Mouse (Mus musculus) intestine, embryonic 16.5 days (tissue): ENCODE data around the gene Tcf3. TPM values are rescaled to one million over a fixed set of nuclear protein-coding genes. Genes with fewer than 3 reads are reported as not detected.
A peak's percentile ranks its signal among the peaks of the same experiment; 100 is the strongest.

ENCODE experiments used
- ATAC-seq: fragments of 200-750 bp; cut with Nextera tagmentation; 2 replicates; pipeline ENCODE4 v1.8.0; 2017; ENCODE audit warnings: moderate TSS enrichment, moderate library complexity
- H3K27ac ChIP-seq: fragments of 300-500 bp; sonication (generic); 2 replicates; pipeline ENCODE4 v1.5.1; 2014; ENCODE audit warnings: mild to moderate bottlenecking, low read length
- H3K27me3 ChIP-seq: fragments of 300-500 bp; sonication (generic); replicated peaks from 2 replicates; pipeline ENCODE4 v1.6.1; 2014; ENCODE audit warnings: low read length, control low read depth, mixed read lengths; ENCODE audit not compliant: control insufficient read depth, insufficient read depth
- H3K36me3 ChIP-seq: fragments of 300-500 bp; sonication (generic); 2 replicates; pipeline ENCODE4 v1.6.1; 2014; ENCODE audit warnings: low read length, control low read depth; ENCODE audit not compliant: control insufficient read depth, insufficient read depth
- H3K4me1 ChIP-seq: fragments of 300-500 bp; sonication (generic); 2 replicates; pipeline ENCODE4 v1.6.1; 2014; ENCODE audit warnings: low read length, control low read depth, mixed read lengths; ENCODE audit not compliant: control insufficient read depth, insufficient read depth
- H3K4me2 ChIP-seq: fragments of 300-500 bp; sonication (generic); 2 replicates; pipeline ENCODE4 v1.6.1; 2014; ENCODE audit warnings: low read depth, low read length, control low read depth
- H3K4me3 ChIP-seq: fragments of 300-500 bp; sonication (generic); 2 replicates; pipeline ENCODE4 v1.5.1; 2014; ENCODE audit warnings: mild to moderate bottlenecking, low read length
- H3K9ac ChIP-seq: fragments of 300-500 bp; sonication (generic); 2 replicates; pipeline ENCODE4 v1.6.1; 2014; ENCODE audit warnings: low read depth, low read length
- H3K9me3 ChIP-seq: fragments of 300-500 bp; sonication (generic); 2 replicates; pipeline ENCODE4 v1.6.1; 2016; ENCODE audit warnings: low read length, control low read depth; ENCODE audit not compliant: control insufficient read depth
- WGBS: fragments of 180-500 bp; shearing (Covaris S2); extraction: QIAGEN DNeasy Blood & Tissue Kit; methylation state at CpG from one replicate; pipeline ENCODE4 v1.1.7; 2014; 5-methylcytosine and 5-hydroxymethylcytosine counted together
- polyA plus RNA-seq: library from polyadenylated mRNA; unstranded; fragments of >200 nt; fragmentation: Nextera tagmentation; extraction: Ambion mirVana; gene quantifications from 2 replicates; pipeline ENCODE4 v1.2.1, GENCODE M21; 2015

The Tcf3 gene
- polyA plus RNA-seq, 1 experiment from 2014 or later = 62.9 TPM

DNA sequence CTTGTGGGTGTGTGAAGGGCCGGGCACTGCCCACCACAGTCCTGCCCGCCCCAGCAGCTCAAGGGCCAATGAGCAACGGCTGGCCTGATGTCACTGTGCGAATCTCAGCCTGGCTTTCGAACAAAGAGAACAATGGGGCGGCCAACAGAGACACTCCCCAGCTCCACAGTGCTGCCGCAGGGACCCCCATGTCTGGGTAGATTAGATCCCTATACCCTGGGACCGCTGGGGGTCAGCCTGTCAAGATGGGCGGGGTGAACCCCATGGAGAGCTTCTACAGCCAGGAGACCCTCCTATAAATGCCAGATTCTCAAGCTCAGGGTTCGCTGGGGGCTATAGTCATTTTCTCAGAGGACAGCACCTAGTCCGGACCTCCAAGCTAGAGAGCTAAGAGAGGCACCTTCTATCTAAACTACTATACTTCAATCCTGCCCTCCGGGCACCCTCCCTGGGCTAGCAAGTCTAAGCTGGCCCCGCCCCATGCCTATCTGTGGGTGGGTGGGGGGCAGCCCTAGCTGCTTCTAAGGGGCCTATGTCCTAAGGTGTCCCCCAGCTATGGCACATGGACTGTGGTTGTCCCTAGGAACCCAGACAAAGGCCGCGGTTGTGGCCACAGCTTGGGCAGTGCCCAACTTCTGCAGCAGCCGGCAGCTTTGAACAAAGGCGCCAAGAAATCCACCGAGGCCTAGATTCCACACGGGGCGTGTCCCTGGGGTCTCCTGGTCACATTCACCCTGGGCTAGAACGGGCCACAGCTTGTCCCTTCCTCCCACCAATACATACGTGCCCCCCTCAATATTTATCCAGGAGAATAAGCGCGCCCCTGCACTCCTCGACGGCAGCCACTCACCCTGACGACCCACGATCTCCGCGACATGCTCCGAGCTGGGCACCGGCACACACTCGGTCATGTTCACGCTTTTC lies 47.4 kb downstream of the Tcf3 start:
- Histone ChIP-seq H3K36me3 (peaks cover 14% of the 10 kb centered on the region), H3K27me3 (no peaks in the 10 kb centered on the region), H3K4me2 (peak overlapping the region; percentile 90), H3K27ac (peak overlapping the region; percentile 82), H3K9ac (peak overlapping the region; percentile 91), H3K9me3 (no peaks in the 10 kb centered on the region), H3K4me1 (peaks cover 38% of the 10 kb centered on the region), H3K4me3 (peak overlapping the region; percentile 83)
- peak; percentile 43 for ATAC-seq
- WGBS = 2% methylated on average over 34 of the region's 34 CpGs

DNA sequence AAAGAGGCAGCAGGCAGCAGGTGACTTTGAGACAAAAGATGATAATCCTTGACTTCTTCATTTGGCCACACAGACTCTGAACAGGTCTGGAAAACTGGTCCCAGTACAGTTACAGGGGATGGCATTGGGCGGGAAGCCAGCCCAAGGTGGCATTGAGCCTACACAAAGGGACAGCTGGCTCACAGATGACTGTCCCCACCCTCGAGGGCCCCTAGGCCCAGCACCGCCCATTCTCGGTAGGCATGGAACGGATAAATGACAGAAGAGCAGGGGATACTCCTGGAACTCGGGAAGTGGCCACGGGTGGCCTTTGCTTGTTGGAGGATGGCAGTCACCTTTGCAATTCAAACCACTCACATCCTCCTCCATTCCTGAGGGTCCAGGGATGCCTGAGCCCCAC lies 48.1 kb downstream of the Tcf3 start:
- no peak for ATAC-seq
- Histone ChIP-seq H3K9me3 (no peaks in the 10 kb centered on the region), H3K27me3 (no peaks in the 10 kb centered on the region), H3K36me3 (peaks cover 15% of the 10 kb centered on the region), H3K9ac (peak overlapping the region; percentile 91), H3K27ac (peak overlapping the region; percentile 82), H3K4me2 (peak overlapping the region; percentile 90), H3K4me3 (peak overlapping the region; percentile 83), H3K4me1 (peaks cover 39% of the 10 kb centered on the region)
- 15% methylated on average over 7 of the region's 7 CpGs for WGBS

DNA sequence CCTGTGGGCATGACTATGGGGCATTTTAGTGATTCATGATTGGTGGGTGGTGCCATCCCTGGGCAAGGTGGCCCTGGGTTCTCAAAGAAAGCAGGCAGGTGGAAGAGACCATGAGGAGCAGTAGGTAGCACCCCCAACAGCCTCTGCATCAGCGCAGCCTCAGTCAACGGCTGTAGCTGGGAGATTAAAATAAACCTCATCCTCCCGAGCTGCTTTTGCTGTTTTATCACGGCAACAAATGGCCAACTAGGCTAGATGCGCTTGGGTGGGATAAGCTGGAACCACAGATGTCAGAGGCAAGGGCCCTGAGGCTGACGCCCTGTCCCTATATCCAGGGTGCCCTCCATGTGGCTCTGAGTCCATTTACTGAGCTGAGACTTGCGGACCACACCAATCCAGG lies 48.7 kb downstream of the Tcf3 start:
- Histone ChIP-seq H3K4me1 (peaks cover 37% of the 10 kb centered on the region), H3K27me3 (no peaks in the 10 kb centered on the region), H3K27ac (no peak overlapping the region), H3K9me3 (no peaks in the 10 kb centered on the region), H3K4me2 (peak overlapping the region; percentile 90), H3K9ac (peak overlapping the region; percentile 91; the same call in 1 of the 2 replicates), H3K36me3 (peaks cover 15% of the 10 kb centered on the region), H3K4me3 (peak overlapping the region; percentile 83)
- no peak for ATAC-seq
- 68% methylated on average over 7 of the region's 7 CpGs for WGBS

DNA sequence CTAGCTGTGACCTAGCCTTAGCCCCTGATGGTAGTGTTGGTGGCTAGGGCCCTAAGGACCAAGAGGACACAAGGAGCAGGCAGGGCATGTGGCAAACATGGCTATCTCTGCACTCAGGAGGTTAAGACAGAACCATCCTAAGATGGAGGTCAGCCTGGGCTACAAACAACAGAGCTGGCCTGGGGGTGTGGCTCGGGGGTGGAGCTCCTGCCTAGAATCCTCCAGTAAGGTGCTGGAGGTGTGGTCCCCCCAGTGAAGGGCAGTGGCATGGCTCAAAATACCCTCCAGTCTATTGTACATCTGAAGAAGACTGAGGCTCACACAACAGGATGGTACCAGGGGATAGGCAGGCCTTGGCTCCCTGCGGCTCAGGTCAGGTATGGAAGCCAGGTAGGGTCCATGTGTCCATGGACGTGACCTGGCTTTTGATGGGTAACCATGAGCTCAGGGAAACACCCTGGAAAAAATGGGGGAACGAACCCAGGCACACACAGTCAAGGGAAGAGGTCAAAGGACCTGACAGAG lies 49.3 kb downstream of the Tcf3 start:
- Histone ChIP-seq H3K4me2 (no peak overlapping the region), H3K4me3 (no peak overlapping the region), H3K4me1 (peaks cover 37% of the 10 kb centered on the region), H3K9me3 (no peaks in the 10 kb centered on the region), H3K27me3 (no peaks in the 10 kb centered on the region), H3K36me3 (peaks cover 17% of the 10 kb centered on the region), H3K9ac (no peak overlapping the region), H3K27ac (no peak overlapping the region)
- WGBS = 87% methylated on average over 4 of the region's 4 CpGs
- no peak for ATAC-seq

DNA sequence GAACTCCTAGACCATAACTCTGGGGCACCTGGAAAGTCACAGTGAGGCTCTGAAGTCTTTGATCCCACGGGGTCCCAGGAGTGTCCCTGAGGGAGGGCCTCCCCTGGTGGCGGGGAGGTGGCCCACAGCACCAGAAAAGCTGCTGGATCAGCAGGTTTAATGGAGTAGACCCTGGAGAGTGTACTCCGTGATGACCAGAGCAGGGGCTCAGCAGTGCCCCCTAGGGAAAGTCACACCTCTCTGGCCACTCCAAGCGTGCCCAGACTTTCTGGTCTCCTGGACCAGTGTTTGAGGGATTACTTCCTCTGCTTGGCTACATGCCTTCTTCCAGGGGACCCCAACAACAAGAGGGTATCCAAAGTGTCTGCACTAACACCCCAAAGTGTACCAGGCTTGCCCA lies 50.0 kb downstream of the Tcf3 start:
- H3K9me3 ChIP-seq = no peaks in the 10 kb centered on the region

GRCm38 (mm10) chr10:80382641-80383365 lies 50.6 kb downstream of the Tcf3 start:
- Histone ChIP-seq H3K27ac (no peak overlapping the region), H3K36me3 (peaks cover 17% of the 10 kb centered on the region), H3K9ac (peak overlapping the region; percentile 19; the same call in 1 of the 2 replicates), H3K4me1 (peaks cover 28% of the 10 kb centered on the region), H3K9me3 (no peaks in the 10 kb centered on the region), H3K27me3 (no peaks in the 10 kb centered on the region), H3K4me3 (no peak overlapping the region), H3K4me2 (no peak overlapping the region)
- 76% methylated on average over 7 of the region's 7 CpGs for WGBS
- ATAC-seq = no peak

More for the DNA sequence above, 50.0 kb downstream of the Tcf3 start:
- Histone ChIP-seq H3K4me3 (no peak overlapping the region), H3K4me1 (peaks cover 34% of the 10 kb centered on the region), H3K4me2 (no peak overlapping the region), H3K27me3 (no peaks in the 10 kb centered on the region), H3K9ac (0 out of 2 replicates have a peak overlapping the region, but pooled peaks have one; percentile 24), H3K27ac (no peak overlapping the region), H3K36me3 (peaks cover 17% of the 10 kb centered on the region)
- WGBS = 50% methylated on average over 4 of the region's 4 CpGs
- ATAC-seq = no peak

GRCm38 (mm10) chr10:80377716-80378115 lies 55.7 kb downstream of the Tcf3 start:
- 46% methylated on average over 10 of the region's 10 CpGs for WGBS
- no peak overlapping the region for H3K27ac ChIP-seq
- H3K9me3 ChIP-seq = no peaks in the 10 kb centered on the region
- no peak overlapping the region for H3K4me3 ChIP-seq
- no peaks in the 10 kb centered on the region for H3K27me3 ChIP-seq
- peaks cover 17% of the 10 kb centered on the region for H3K36me3 ChIP-seq
- ATAC-seq = no peak
- no peak overlapping the region for H3K4me2 ChIP-seq
- 0 out of 2 replicates have a peak, but pooled peaks cover 4% of the 10 kb centered on the region for H3K4me1 ChIP-seq
- H3K9ac ChIP-seq = no peak overlapping the region

GRCm38 (mm10) chr10:80376160-80376559 lies 57.3 kb downstream of the Tcf3 start:
- Histone ChIP-seq H3K4me1 (peaks cover 6% of the 10 kb centered on the region; the same call in 1 of the 2 replicates), H3K4me3 (no peak overlapping the region), H3K9me3 (no peaks in the 10 kb centered on the region), H3K9ac (no peak overlapping the region), H3K27me3 (no peaks in the 10 kb centered on the region), H3K27ac (no peak overlapping the region), H3K4me2 (no peak overlapping the region), H3K36me3 (peaks cover 5% of the 10 kb centered on the region)
- 3% methylated on average over 7 of the region's 7 CpGs for WGBS
- no peak for ATAC-seq

DNA sequence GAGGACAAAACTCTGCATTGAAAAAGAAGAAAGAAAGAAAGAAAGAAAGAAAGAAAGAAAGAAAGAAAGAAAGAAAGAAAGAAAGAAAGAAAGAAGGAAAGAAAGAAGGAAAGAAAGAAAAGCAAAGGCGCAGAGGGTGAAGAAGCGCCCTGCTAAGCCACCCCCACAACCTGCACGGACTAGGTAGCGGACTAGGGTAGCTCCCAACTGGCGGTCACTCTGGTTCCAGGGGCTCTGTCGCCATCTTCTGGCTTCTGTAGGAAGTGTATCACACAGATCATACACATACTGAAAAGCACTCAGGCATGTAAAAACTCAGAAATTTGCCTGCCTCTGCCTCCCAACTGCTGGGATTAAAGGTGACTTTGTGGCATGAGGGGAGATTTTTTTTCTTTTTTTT lies 59.4 kb downstream of the Tcf3 start:
- Histone ChIP-seq H3K9me3 (no peaks in the 10 kb centered on the region), H3K4me1 (peaks cover 4% of the 10 kb centered on the region; the same call in 1 of the 2 replicates), H3K36me3 (no peaks in the 10 kb centered on the region), H3K9ac (no peak overlapping the region), H3K4me3 (no peak overlapping the region), H3K4me2 (no peak overlapping the region), H3K27ac (no peak overlapping the region), H3K27me3 (no peaks in the 10 kb centered on the region)
- WGBS = 18% methylated on average over 6 of the region's 6 CpGs
- ATAC-seq = no peak
